Mouse (Mus musculus) hindbrain, embryonic 16.5 days (tissue): Measurements from ENCODE around the gene Siva1. TPM values are rescaled to one million over a fixed set of nuclear protein-coding genes. Genes with fewer than 3 reads are reported as not detected.

ENCODE experiments used
- ATAC-seq: fragments of 200-750 bp; cut with Nextera tagmentation; 2 replicates; pipeline ENCODE4 v1.8.0; 2017; ENCODE audit warnings: moderate TSS enrichment, moderate library complexity
- H3K27ac ChIP-seq: fragments of 300-500 bp; sonication (generic); 2 replicates; pipeline ENCODE4 v1.5.1; 2014; ENCODE audit warnings: low read depth, mild to moderate bottlenecking, control low read depth, low read length, moderate library complexity
- H3K27me3 ChIP-seq: fragments of 300-500 bp; sonication (generic); replicated peaks from 2 replicates; pipeline ENCODE4 v1.6.1; 2014; ENCODE audit warnings: low read length; ENCODE audit not compliant: control insufficient read depth, insufficient read depth
- H3K36me3 ChIP-seq: fragments of 300-500 bp; sonication (generic); 2 replicates; pipeline ENCODE4 v1.6.1; 2014; ENCODE audit warnings: mild to moderate bottlenecking, low read length, moderate library complexity, mixed read lengths; ENCODE audit not compliant: control insufficient read depth, insufficient read depth
- H3K4me1 ChIP-seq: fragments of 300-500 bp; sonication (generic); 2 replicates; pipeline ENCODE4 v1.6.1; 2014; ENCODE audit warnings: low read depth, low read length; ENCODE audit not compliant: control insufficient read depth, insufficient read depth
- H3K4me2 ChIP-seq: fragments of 300-500 bp; sonication (generic); 2 replicates; pipeline ENCODE4 v1.6.1; 2014; ENCODE audit warnings: mild to moderate bottlenecking, low read length, control low read depth, moderate library complexity
- H3K4me3 ChIP-seq: fragments of 300-500 bp; sonication (generic); 2 replicates; pipeline ENCODE4 v1.5.1; 2014; ENCODE audit warnings: mild to moderate bottlenecking, low read length, control low read depth, moderate library complexity
- H3K9ac ChIP-seq: fragments of 300-500 bp; sonication (generic); 2 replicates; pipeline ENCODE4 v1.6.1; 2014; ENCODE audit warnings: low read depth, mild to moderate bottlenecking, control low read depth, low read length, moderate library complexity
- H3K9me3 ChIP-seq: fragments of 300-500 bp; sonication (generic); 2 replicates; pipeline ENCODE4 v1.6.1; 2014; ENCODE audit warnings: mild to moderate bottlenecking, low read length, moderate library complexity; ENCODE audit not compliant: control insufficient read depth
- WGBS: fragments of 180-500 bp; shearing (Covaris S2); extraction: QIAGEN DNeasy Blood & Tissue Kit; methylation state at CpG from one replicate; pipeline ENCODE4 v1.1.7; 2014; 5-methylcytosine and 5-hydroxymethylcytosine counted together
- polyA plus RNA-seq: library from polyadenylated mRNA; unstranded; fragments of >200 nt; fragmentation: Nextera tagmentation; extraction: Ambion mirVana; gene quantifications from 2 replicates; pipeline ENCODE4 v1.2.1, GENCODE M21; 2015

Gene Siva1
- polyA plus RNA-seq, 1 experiment from 2014 or later, result 48.1 TPM

GRCm38 (mm10) chr12:112660576-112661326, 16.3 kb downstream of the Siva1 start:
- no peak overlapping the region for H3K4me3 ChIP-seq
- H3K36me3 ChIP-seq, result peaks cover 33% of the 10 kb centered on the region
- peak; percentile 43 for ATAC-seq
- 0 out of 2 replicates have a peak overlapping the region, but pooled peaks have one; percentile 1 for H3K4me2 ChIP-seq
- no peaks in the 10 kb centered on the region for H3K9me3 ChIP-seq
- H3K27ac ChIP-seq, result peak overlapping the region; percentile 44; the same call in 1 of the 2 replicates
- peaks cover 52% of the 10 kb centered on the region for H3K4me1 ChIP-seq
- H3K9ac ChIP-seq, result 0 out of 2 replicates have a peak overlapping the region, but pooled peaks have one; percentile 1
- WGBS, result 19% methylated on average over 5 of the region's 5 CpGs
- no peaks in the 10 kb centered on the region for H3K27me3 ChIP-seq

- 73% methylated on average over 3 of the region's 3 CpGs for WGBS
- no peak overlapping the region for H3K4me3 ChIP-seq
- no peaks in the 10 kb centered on the region for H3K27me3 ChIP-seq
- no peaks in the 10 kb centered on the region for H3K9me3 ChIP-seq
- ATAC-seq, result no peak
- peaks cover 28% of the 10 kb centered on the region for H3K36me3 ChIP-seq
- H3K4me1 ChIP-seq, result peaks cover 57% of the 10 kb centered on the region
- H3K27ac ChIP-seq, result peak overlapping the region; percentile 26; the same call in 1 of the 2 replicates
- H3K4me2 ChIP-seq, result no peak overlapping the region
- H3K9ac ChIP-seq, result 0 out of 2 replicates have a peak overlapping the region, but pooled peaks have one; percentile 1
These were observed 16.8 kb downstream of the Siva1 start for GRCm38 (mm10) chr12:112661327-112661605.

GRCm38 (mm10) chr12:112661851-112662250, 17.4 kb downstream of the Siva1 start:
- 74% methylated on average over 9 of the region's 9 CpGs for WGBS
- H3K4me3 ChIP-seq, result no peak overlapping the region
- no peaks in the 10 kb centered on the region for H3K9me3 ChIP-seq
- H3K27me3 ChIP-seq, result no peaks in the 10 kb centered on the region
- peak overlapping the region; percentile 46 for H3K27ac ChIP-seq
- H3K4me1 ChIP-seq, result peaks cover 63% of the 10 kb centered on the region
- no peak overlapping the region for H3K4me2 ChIP-seq
- no peak overlapping the region; the same call in 1 of the 2 replicates for H3K9ac ChIP-seq
- H3K36me3 ChIP-seq, result peaks cover 23% of the 10 kb centered on the region
- ATAC-seq, result no peak

GRCm38 (mm10) chr12:112663303-112663702, 18.8 kb downstream of the Siva1 start:
- H3K4me1 ChIP-seq, result peaks cover 71% of the 10 kb centered on the region
- H3K4me2 ChIP-seq, result peak overlapping the region; percentile 26
- 50% methylated on average over 11 of the region's 11 CpGs for WGBS
- no peak overlapping the region for H3K4me3 ChIP-seq
- ATAC-seq, result no peak
- peaks cover 18% of the 10 kb centered on the region for H3K36me3 ChIP-seq
- H3K9ac ChIP-seq, result peak overlapping the region; percentile 41
- H3K9me3 ChIP-seq, result no peaks in the 10 kb centered on the region
- no peaks in the 10 kb centered on the region for H3K27me3 ChIP-seq
- peak overlapping the region; percentile 84 for H3K27ac ChIP-seq

- Histone ChIP-seq H3K27me3 (no peaks in the 10 kb centered on the region), H3K36me3 (peaks cover 18% of the 10 kb centered on the region), H3K9me3 (no peaks in the 10 kb centered on the region), H3K27ac (peak overlapping the region; percentile 84), H3K4me2 (peak overlapping the region; percentile 26), H3K4me3 (no peak overlapping the region), H3K9ac (peak overlapping the region; percentile 41), H3K4me1 (peaks cover 71% of the 10 kb centered on the region)
- peak; percentile 10; the same call in 1 of the 2 replicates for ATAC-seq
- WGBS, result 36% methylated on average over 12 of the region's 12 CpGs
These were observed 19.2 kb downstream of the Siva1 start for GRCm38 (mm10) chr12:112663716-112664115.

- 13% methylated on average over 2 of the region's 2 CpGs for WGBS
- peak overlapping the region; percentile 26; the same call in 1 of the 2 replicates for H3K4me2 ChIP-seq
- ATAC-seq, result peak; percentile 57
- H3K4me1 ChIP-seq, result peaks cover 70% of the 10 kb centered on the region
- H3K27me3 ChIP-seq, result no peaks in the 10 kb centered on the region
- peak overlapping the region; percentile 41 for H3K9ac ChIP-seq
- no peaks in the 10 kb centered on the region for H3K9me3 ChIP-seq
- H3K4me3 ChIP-seq, result no peak overlapping the region
- peak overlapping the region; percentile 84 for H3K27ac ChIP-seq
- peaks cover 18% of the 10 kb centered on the region for H3K36me3 ChIP-seq
These were observed 19.6 kb downstream of the Siva1 start for GRCm38 (mm10) chr12:112664124-112664523.

GRCm38 (mm10) chr12:112664656-112665055, 20.2 kb downstream of the Siva1 start:
- WGBS, result 31% methylated on average over 5 of the region's 5 CpGs
- no peaks in the 10 kb centered on the region for H3K9me3 ChIP-seq
- peaks cover 20% of the 10 kb centered on the region for H3K36me3 ChIP-seq
- H3K27ac ChIP-seq, result peak overlapping the region; percentile 84
- H3K27me3 ChIP-seq, result no peaks in the 10 kb centered on the region
- H3K4me3 ChIP-seq, result no peak overlapping the region
- peaks cover 69% of the 10 kb centered on the region for H3K4me1 ChIP-seq
- no peak overlapping the region for H3K9ac ChIP-seq
- no peak for ATAC-seq
- 0 out of 2 replicates have a peak overlapping the region, but pooled peaks have one; percentile 11 for H3K4me2 ChIP-seq

GRCm38 (mm10) chr12:112665445-112665844, 21.0 kb downstream of the Siva1 start:
- Histone ChIP-seq H3K27ac (peak overlapping the region; percentile 84), H3K36me3 (peaks cover 23% of the 10 kb centered on the region), H3K4me1 (peaks cover 69% of the 10 kb centered on the region), H3K9ac (peak overlapping the region; percentile 51), H3K27me3 (no peaks in the 10 kb centered on the region), H3K9me3 (no peaks in the 10 kb centered on the region), H3K4me3 (no peak overlapping the region), H3K4me2 (peak overlapping the region; percentile 11; the same call in 1 of the 2 replicates)
- 13% methylated on average over 18 of the region's 18 CpGs for WGBS
- ATAC-seq, result peak; percentile 15; the same call in 1 of the 2 replicates

GRCm38 (mm10) chr12:112665881-112666544, 21.5 kb downstream of the Siva1 start:
- Histone ChIP-seq H3K9ac (peak overlapping the region; percentile 51; the same call in 1 of the 2 replicates), H3K4me1 (peaks cover 71% of the 10 kb centered on the region), H3K36me3 (peaks cover 23% of the 10 kb centered on the region), H3K27ac (peak overlapping the region; percentile 84), H3K27me3 (no peaks in the 10 kb centered on the region), H3K9me3 (no peaks in the 10 kb centered on the region), H3K4me3 (no peak overlapping the region), H3K4me2 (peak overlapping the region; percentile 11; the same call in 1 of the 2 replicates)
- no peak for ATAC-seq
- 82% methylated on average over 9 of the region's 9 CpGs for WGBS
